Mouse (Mus musculus) heart, embryonic 12.5 days (tissue): Measurements from ENCODE around the gene Cbfa2t3. TPM values are rescaled to one million over a fixed set of nuclear protein-coding genes. Genes with fewer than 3 reads are reported as not detected.
A peak's percentile ranks its signal among the peaks of the same experiment; 100 is the strongest.

Experiments
- ATAC-seq: fragments of 200-750 bp; cut with Nextera tagmentation; 2 replicates; pipeline ENCODE4 v1.8.0; 2017; ENCODE audit warnings: moderate TSS enrichment, moderate library complexity; ENCODE audit not compliant: insufficient number of reproducible peaks, low FRiP score
- H3K27ac ChIP-seq: fragments of 300-500 bp; sonication (generic); 2 replicates; pipeline ENCODE4 v1.5.1; 2016; ENCODE audit warnings: mild to moderate bottlenecking, moderate library complexity; ENCODE audit not compliant: poor library complexity, severe bottlenecking
- H3K27me3 ChIP-seq: fragments of 300-500 bp; sonication (generic); replicated peaks from 2 replicates; pipeline ENCODE4 v1.6.1; 2016; ENCODE audit warnings: mild to moderate bottlenecking, moderate library complexity
- H3K36me3 ChIP-seq: fragments of 300-500 bp; sonication (generic); 2 replicates; pipeline ENCODE4 v1.6.1; 2016; ENCODE audit warnings: mild to moderate bottlenecking, moderate library complexity
- H3K4me1 ChIP-seq: fragments of 300-500 bp; sonication (generic); replicated peaks from 2 replicates; pipeline ENCODE4 v1.6.1; 2016; ENCODE audit warnings: mild to moderate bottlenecking
- H3K4me2 ChIP-seq: fragments of 300-500 bp; sonication (generic); 2 replicates; pipeline ENCODE4 v1.6.1; 2016; ENCODE audit warnings: mild to moderate bottlenecking, moderate library complexity
- H3K4me3 ChIP-seq: fragments of 300-500 bp; sonication (generic); 2 replicates; pipeline ENCODE4 v1.5.1; 2016; ENCODE audit warnings: mild to moderate bottlenecking
- H3K9ac ChIP-seq: fragments of 300-500 bp; sonication (generic); 2 replicates; pipeline ENCODE4 v1.6.1; 2016; ENCODE audit warnings: mild to moderate bottlenecking, moderate library complexity
- H3K9me3 ChIP-seq: fragments of 300-500 bp; sonication (generic); replicated peaks from 2 replicates; pipeline ENCODE4 v1.6.1; 2016; ENCODE audit warnings: mild to moderate bottlenecking, moderate library complexity
- WGBS: fragments of 180-500 bp; shearing (Covaris S2); methylation state at CpG from one replicate; pipeline ENCODE4 v1.1.7; 2016; 5-methylcytosine and 5-hydroxymethylcytosine counted together
- polyA plus RNA-seq: library from polyadenylated mRNA; unstranded; fragments of >200 nt; fragmentation: Nextera tagmentation; extraction: Ambion mirVana; gene quantifications from 2 replicates; pipeline ENCODE4 v1.2.1, GENCODE M21; 2016

The Cbfa2t3 gene
- polyA plus RNA-seq, 1 experiment from 2014 or later, result 6.2 TPM

- no peak overlapping the region for H3K9ac ChIP-seq
- ATAC-seq, result no peak
- H3K4me3 ChIP-seq, result no peak overlapping the region
- no peak overlapping the region for H3K27ac ChIP-seq
- 91% methylated on average over 9 of the region's 9 CpGs for WGBS
- peaks cover 10% of the 10 kb centered on the region; the same call in 1 of the 2 replicates for H3K4me1 ChIP-seq
- peaks cover 23% of the 10 kb centered on the region for H3K36me3 ChIP-seq
- H3K9me3 ChIP-seq, result no peaks in the 10 kb centered on the region
- no peak overlapping the region for H3K4me2 ChIP-seq
- no peaks in the 10 kb centered on the region for H3K27me3 ChIP-seq
These were observed 98.2 kb downstream of the Cbfa2t3 start for GRCm38 (mm10) chr8:122600666-122601065.

GRCm38 (mm10) chr8:122596031-122596430 lies 102.9 kb downstream of the Cbfa2t3 start:
- no peak overlapping the region for H3K27ac ChIP-seq
- peaks cover 19% of the 10 kb centered on the region for H3K36me3 ChIP-seq
- no peaks in the 10 kb centered on the region for H3K9me3 ChIP-seq
- peaks cover 11% of the 10 kb centered on the region for H3K4me1 ChIP-seq
- H3K9ac ChIP-seq, result no peak overlapping the region
- no peak overlapping the region for H3K4me2 ChIP-seq
- H3K4me3 ChIP-seq, result no peak overlapping the region
- H3K27me3 ChIP-seq, result no peaks in the 10 kb centered on the region
- WGBS, result 50% methylated on average over 4 of the region's 4 CpGs
- ATAC-seq, result no peak

GRCm38 (mm10) chr8:122593783-122594507 lies 105.0 kb downstream of the Cbfa2t3 start:
- Histone ChIP-seq H3K9ac (no peak overlapping the region), H3K27ac (no peak overlapping the region), H3K4me3 (no peak overlapping the region), H3K4me1 (peaks cover 11% of the 10 kb centered on the region), H3K27me3 (no peaks in the 10 kb centered on the region), H3K9me3 (no peaks in the 10 kb centered on the region), H3K36me3 (peaks cover 7% of the 10 kb centered on the region; the same call in 1 of the 2 replicates), H3K4me2 (no peak overlapping the region)
- 62% methylated on average over 19 of the region's 19 CpGs for WGBS
- ATAC-seq, result no peak

DNA sequence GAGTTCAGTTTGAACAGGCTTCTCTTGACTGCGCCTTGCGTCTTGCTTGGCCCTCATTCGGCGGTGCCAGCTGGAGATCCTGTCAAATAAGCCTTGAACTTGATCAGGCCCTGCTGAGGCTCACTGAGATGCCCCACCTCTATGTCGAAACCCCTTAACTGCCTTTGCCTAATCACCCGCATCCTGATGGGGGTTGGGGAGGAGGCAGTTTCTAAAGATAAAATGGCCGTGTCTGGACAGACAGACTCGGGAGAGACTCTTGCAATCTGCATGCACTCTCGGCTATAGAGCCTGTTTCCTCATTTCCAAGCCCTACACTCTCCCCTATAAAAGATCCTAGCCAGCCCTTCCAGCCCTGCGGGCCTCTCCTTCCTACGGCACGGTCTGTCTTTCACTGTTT lies 105.7 kb downstream of the Cbfa2t3 start:
- no peak for ATAC-seq
- no peaks in the 10 kb centered on the region for H3K36me3 ChIP-seq
- no peak overlapping the region for H3K4me3 ChIP-seq
- 43% methylated on average over 12 of the region's 12 CpGs for WGBS
- H3K9ac ChIP-seq, result no peak overlapping the region
- H3K9me3 ChIP-seq, result no peaks in the 10 kb centered on the region
- no peak overlapping the region for H3K4me2 ChIP-seq
- peaks cover 11% of the 10 kb centered on the region for H3K4me1 ChIP-seq
- no peak overlapping the region for H3K27ac ChIP-seq
- H3K27me3 ChIP-seq, result no peaks in the 10 kb centered on the region

GRCm38 (mm10) chr8:122586749-122587148 lies 112.2 kb downstream of the Cbfa2t3 start:
- Histone ChIP-seq H3K4me3 (no peak overlapping the region), H3K27ac (no peak overlapping the region), H3K9ac (no peak overlapping the region), H3K36me3 (no peaks in the 10 kb centered on the region), H3K4me1 (peaks cover 9% of the 10 kb centered on the region), H3K9me3 (no peaks in the 10 kb centered on the region), H3K4me2 (no peak overlapping the region), H3K27me3 (no peaks in the 10 kb centered on the region)
- WGBS, result 80% methylated on average over 10 of the region's 10 CpGs
- ATAC-seq, result no peak

- H3K27me3 ChIP-seq, result no peaks in the 10 kb centered on the region
- H3K9me3 ChIP-seq, result no peaks in the 10 kb centered on the region
- H3K36me3 ChIP-seq, result no peaks in the 10 kb centered on the region
- H3K4me2 ChIP-seq, result no peak overlapping the region
- no peak for ATAC-seq
- 72% methylated on average over 7 of the region's 7 CpGs for WGBS
- no peak overlapping the region for H3K4me3 ChIP-seq
- peaks cover 9% of the 10 kb centered on the region for H3K4me1 ChIP-seq
- H3K27ac ChIP-seq, result no peak overlapping the region
- no peak overlapping the region for H3K9ac ChIP-seq
These were observed 112.7 kb downstream of the Cbfa2t3 start for GRCm38 (mm10) chr8:122586171-122586570.

DNA sequence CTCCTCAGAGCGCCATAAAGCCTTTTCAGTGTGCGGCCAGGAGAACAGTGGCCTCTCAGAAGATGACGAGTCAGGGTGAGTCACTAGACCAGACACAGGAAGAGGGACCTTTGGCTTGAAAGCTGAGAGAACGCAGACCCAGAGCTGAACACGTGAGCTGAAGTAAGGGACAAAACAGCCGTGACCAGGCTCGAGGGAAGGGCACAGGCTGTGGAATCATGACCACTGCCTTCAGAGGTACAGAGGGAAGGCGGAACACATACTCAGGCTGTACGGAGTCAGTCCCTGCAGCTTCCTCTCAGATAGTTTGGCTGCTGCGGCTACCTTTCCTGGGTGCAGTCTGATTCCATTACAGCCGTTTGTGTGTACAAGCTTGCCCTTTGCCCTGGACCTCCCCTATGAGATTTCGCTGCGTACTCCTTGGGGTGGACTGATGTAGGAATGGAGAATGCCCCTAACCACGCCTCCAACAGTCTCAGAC lies 113.5 kb downstream of the Cbfa2t3 start:
- H3K27me3 ChIP-seq, result no peaks in the 10 kb centered on the region
- no peaks in the 10 kb centered on the region for H3K36me3 ChIP-seq
- no peak overlapping the region for H3K4me3 ChIP-seq
- peaks cover 9% of the 10 kb centered on the region for H3K4me1 ChIP-seq
- peak; percentile 20; the same call in 1 of the 2 replicates for ATAC-seq
- H3K9me3 ChIP-seq, result no peaks in the 10 kb centered on the region
- no peak overlapping the region; the same call in 1 of the 2 replicates for H3K9ac ChIP-seq
- WGBS, result 55% methylated on average over 14 of the region's 14 CpGs
- H3K27ac ChIP-seq, result no peak overlapping the region
- H3K4me2 ChIP-seq, result no peak overlapping the region

- 69% methylated on average over 9 of the region's 9 CpGs for WGBS
- Histone ChIP-seq H3K27ac (no peak overlapping the region), H3K4me3 (no peak overlapping the region), H3K27me3 (no peaks in the 10 kb centered on the region), H3K4me2 (no peak overlapping the region), H3K36me3 (no peaks in the 10 kb centered on the region), H3K4me1 (peaks cover 9% of the 10 kb centered on the region), H3K9ac (no peak overlapping the region), H3K9me3 (no peaks in the 10 kb centered on the region)
- no peak for ATAC-seq
These were observed 113.9 kb downstream of the Cbfa2t3 start for GRCm38 (mm10) chr8:122584981-122585380.

GRCm38 (mm10) chr8:122580926-122581325 lies 118.0 kb downstream of the Cbfa2t3 start:
- H3K4me1 ChIP-seq, result peaks cover 30% of the 10 kb centered on the region
- no peak overlapping the region for H3K4me3 ChIP-seq
- H3K27me3 ChIP-seq, result no peaks in the 10 kb centered on the region
- no peak overlapping the region for H3K27ac ChIP-seq
- no peak for ATAC-seq
- no peaks in the 10 kb centered on the region for H3K36me3 ChIP-seq
- H3K4me2 ChIP-seq, result no peak overlapping the region
- 44% methylated on average over 15 of the region's 15 CpGs for WGBS
- no peaks in the 10 kb centered on the region for H3K9me3 ChIP-seq
- no peak overlapping the region for H3K9ac ChIP-seq

DNA sequence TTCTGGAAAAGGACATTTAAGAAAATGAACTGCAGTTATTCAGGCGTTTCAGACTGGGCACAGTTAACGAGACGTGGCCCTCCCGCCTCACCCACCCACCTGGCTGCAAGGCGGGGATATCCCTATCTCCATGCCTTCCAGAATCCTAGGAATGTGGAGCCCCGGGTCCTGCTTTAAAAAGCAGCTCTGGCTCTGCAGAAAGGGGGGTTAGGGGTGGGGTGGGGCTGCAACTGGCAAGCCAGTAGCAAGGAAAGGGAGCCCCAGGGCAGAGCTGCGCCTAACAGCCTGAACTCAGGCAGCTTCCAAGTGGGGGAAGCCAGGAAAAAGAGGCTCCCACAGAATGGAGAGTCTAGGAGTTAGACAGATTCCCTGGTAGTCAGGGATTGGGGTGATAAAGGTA lies 119.7 kb downstream of the Cbfa2t3 start:
- no peak overlapping the region for H3K4me3 ChIP-seq
- H3K4me1 ChIP-seq, result peaks cover 40% of the 10 kb centered on the region
- ATAC-seq, result no peak
- peak overlapping the region; percentile 46; the same call in 1 of the 2 replicates for H3K9ac ChIP-seq
- H3K9me3 ChIP-seq, result no peaks in the 10 kb centered on the region
- 20% methylated on average over 7 of the region's 7 CpGs for WGBS
- peaks cover 7% of the 10 kb centered on the region; the same call in 1 of the 2 replicates for H3K36me3 ChIP-seq
- H3K27me3 ChIP-seq, result no peaks in the 10 kb centered on the region
- H3K4me2 ChIP-seq, result peak overlapping the region; percentile 1; the same call in 1 of the 2 replicates
- H3K27ac ChIP-seq, result no peak overlapping the region

DNA sequence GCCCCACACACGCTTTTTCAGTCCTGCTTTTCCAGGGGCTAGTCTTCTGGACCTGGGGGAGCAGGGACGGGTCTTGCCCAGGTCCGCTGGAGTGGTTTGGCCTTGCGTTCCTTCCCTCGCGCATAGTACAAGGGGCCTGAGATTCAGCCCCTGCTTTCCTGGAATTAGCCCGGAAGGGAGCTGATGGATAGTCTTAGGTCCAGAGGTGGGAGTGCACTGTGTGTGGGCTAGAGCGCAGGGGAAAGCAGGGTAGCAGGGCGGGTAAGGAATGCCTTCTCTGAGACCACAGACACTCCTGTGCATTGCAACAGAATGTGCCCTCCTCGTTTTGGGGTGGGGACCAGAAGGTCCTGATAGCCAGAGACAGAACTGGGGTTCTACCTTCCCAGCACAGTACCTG lies 121.8 kb downstream of the Cbfa2t3 start:
- Histone ChIP-seq H3K27ac (no peak overlapping the region), H3K27me3 (no peaks in the 10 kb centered on the region), H3K4me1 (peaks cover 42% of the 10 kb centered on the region), H3K9ac (no peak overlapping the region), H3K4me2 (peak overlapping the region; percentile 87), H3K36me3 (peaks cover 23% of the 10 kb centered on the region), H3K9me3 (no peaks in the 10 kb centered on the region), H3K4me3 (peak overlapping the region; percentile 69)
- WGBS, result 50% methylated on average over 10 of the region's 10 CpGs
- ATAC-seq, result no peak
